Mouse (Mus musculus): ENCODE measurements around the gene Cldn13. TPM values are rescaled to one million over a fixed set of nuclear protein-coding genes. Genes with fewer than 3 reads are reported as not detected.

The Cldn13 gene
- polyA plus RNA-seq, 1 experiment from 2014 or later, result not detected

DNA sequence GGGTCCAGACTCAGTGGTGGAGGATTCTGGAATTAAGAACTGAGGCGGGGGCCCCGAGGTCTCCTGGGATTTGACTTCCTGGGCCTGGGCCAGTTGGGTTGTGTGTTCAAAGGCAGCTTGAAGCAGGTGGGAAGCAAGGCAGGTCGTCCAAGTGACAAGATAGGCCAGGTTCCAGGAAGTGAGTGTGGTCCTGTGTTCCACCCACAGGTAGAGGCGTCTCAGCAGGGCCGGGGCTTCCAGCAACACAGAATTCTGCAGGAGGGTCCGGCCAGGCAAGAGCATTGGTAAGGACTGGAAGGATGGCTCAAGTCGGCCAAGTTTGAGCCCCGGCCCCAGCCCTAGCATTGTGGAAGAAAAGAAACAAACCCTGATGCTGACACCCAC, 13.7 kb downstream of the Cldn13 start:
- DNase-seq (ENCODE audit: low read depth, low spot score), result no peak
- TF ChIP-seq CTCF (IDR thresholded peaks at IDR 0.05), result no peak
- peaks cover 11% of the 10 kb centered on the region for H3K27me3 ChIP-seq
- no peak for ATAC-seq
- POLR2A ChIA-PET, result no interaction called here
- CTCF ChIA-PET, result interaction anchor here (1.1 to 2.2 kb wide), 2 partner anchors 154 to 168 kb away, joined by 3 to 11 read pairs; partner anchors contain the start of gene Eln
- in situ Hi-C loops (cut with MboI; ENCODE audit: low pct_unique_long_range_greater_than_20kb), result loop anchor here (5.0 to 10.0 kb wide), 2 partner anchors 154 to 407 kb away; partner anchors contain the start of gene Eln

DNA sequence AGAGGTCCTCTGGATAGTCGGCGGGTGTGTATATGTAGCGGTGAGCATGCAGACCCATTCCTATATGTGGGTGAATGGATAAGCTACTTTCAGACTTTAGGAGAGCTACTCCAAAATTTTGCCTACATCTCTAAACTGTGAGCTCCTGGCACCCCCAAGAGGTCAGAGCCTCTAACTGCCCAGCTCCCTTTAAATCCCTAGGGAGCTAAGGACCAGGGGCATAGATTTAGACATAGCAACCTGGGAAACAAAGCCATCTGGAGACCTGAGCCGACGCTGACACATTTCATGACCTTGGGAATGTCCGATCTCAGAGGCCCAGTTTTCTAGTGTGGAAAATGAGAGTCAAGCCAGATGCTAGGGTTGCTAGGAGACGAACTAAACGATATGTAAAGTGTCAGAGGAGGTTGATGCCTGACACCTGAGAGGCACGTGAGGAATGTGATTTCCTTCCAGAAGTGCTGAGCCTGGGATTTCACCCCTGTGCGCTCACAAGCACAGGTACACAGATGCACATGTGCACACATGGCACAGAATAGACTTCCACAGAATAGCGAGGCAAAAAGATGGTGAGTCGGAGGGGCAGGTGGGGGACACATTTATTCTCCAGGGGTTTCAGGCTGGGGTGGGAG, 14.2 kb downstream of the Cldn13 start:
- H3K27me3 ChIP-seq, result peaks cover 11% of the 10 kb centered on the region
- no peak for ATAC-seq
- ChIA-PET POLR2A (no interaction called here), CTCF (interaction anchor here (1.1 to 2.2 kb wide), 2 partner anchors 154 to 167 kb away, joined by 3 to 11 read pairs; partner anchors contain the start of gene Eln)
- in situ Hi-C loops (cut with MboI; ENCODE audit: low pct_unique_long_range_greater_than_20kb), result loop anchor here (5.0 to 10.0 kb wide), 2 partner anchors 154 to 406 kb away; partner anchors contain the start of gene Eln
- peak; percentile 24 for DNase-seq (ENCODE audit: low read depth, low spot score)
- TF ChIP-seq CTCF (IDR thresholded peaks at IDR 0.05), result no peak

DNA sequence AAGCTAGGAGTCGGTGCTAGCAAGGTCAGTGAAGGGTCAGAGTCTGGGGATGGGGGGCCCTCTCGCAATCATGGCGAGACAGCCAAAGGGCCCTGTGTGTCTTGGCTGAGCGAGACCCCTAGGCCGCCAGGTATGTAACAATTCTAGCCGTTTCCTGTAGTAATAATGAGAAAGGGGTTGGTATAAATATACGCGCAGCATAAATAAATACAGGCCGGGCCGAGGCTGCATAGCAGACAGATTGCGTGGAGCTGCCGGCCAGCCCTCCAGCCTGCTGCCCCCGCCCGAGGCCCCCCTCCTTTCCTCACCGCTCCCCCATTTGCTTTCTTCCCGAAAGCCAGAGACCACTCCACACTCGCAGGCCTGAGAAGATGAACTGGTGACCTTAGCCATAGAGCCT, 17.7 kb downstream of the Cldn13 start:
- peaks cover 9% of the 10 kb centered on the region for H3K27me3 ChIP-seq
- ChIA-PET POLR2A (interaction anchor here (1.2 kb wide), 1 partner anchor 189 kb away, joined by 7 read pairs; no protein-coding TSS in a partner anchor), CTCF (interaction anchor here (1.2 kb wide), 1 partner anchor 10 kb away, joined by 4 read pairs; no protein-coding TSS in a partner anchor)
- in situ Hi-C loops (cut with MboI; ENCODE audit: low pct_unique_long_range_greater_than_20kb), result no loop called here
- no peak for DNase-seq (ENCODE audit: low read depth, low spot score)
- ATAC-seq, result no peak
- no peak for TF ChIP-seq CTCF (IDR thresholded peaks at IDR 0.05)

DNA sequence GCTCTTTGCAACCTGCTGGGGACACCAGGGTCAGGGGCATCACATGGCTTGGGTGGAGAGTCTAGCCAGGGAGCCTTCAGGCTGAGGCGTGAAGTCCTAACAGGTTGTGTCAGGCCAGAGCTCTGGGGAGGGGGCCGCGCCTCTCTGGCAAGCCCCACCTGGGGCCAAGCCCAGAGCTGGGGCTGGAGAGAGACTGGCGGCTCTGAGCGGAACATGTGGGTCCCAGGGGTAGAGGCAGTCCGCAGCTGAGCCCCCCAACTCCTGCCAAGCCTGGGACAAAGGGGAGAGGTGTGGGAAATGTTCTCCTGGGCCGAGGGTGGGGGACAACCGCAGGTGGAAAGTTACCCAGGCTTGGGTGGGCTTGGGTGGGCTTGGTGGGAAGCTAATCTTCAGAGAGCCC, 18.4 kb downstream of the Cldn13 start:
- no peak for DNase-seq (ENCODE audit: low read depth, low spot score)
- ATAC-seq, result no peak
- ChIA-PET CTCF (interaction anchor here (1.2 kb wide), 1 partner anchor 10 kb away, joined by 4 read pairs; no protein-coding TSS in a partner anchor), POLR2A (interaction anchor here (0.6 to 1.2 kb wide), 2 partner anchors 189 to 362 kb away, joined by 3 to 7 read pairs; no protein-coding TSS in a partner anchor)
- H3K27me3 ChIP-seq, result peaks cover 7% of the 10 kb centered on the region
- in situ Hi-C loops (cut with MboI; ENCODE audit: low pct_unique_long_range_greater_than_20kb), result no loop called here
- TF ChIP-seq CTCF (IDR thresholded peaks at IDR 0.05), result no peak

DNA sequence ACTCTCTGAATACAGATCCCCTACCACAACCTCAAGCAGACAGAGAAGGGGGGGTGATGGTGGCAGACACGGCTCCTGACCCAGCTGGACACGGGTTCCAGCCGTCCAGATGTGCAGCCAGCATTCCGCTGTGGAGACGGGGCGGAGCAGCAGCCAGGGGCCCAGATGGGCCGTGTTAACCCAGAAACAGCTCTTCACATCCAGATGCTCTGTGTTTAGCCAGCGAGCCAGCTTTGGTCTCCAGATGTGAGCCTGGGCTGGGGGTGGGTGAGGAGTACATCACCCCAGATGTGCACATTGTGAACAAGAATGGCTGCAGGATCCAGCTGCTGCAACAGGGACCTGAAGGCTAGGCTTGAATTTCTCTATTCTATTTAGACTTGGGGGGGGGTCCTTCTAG, 20.0 kb downstream of the Cldn13 start:
- DNase-seq (ENCODE audit: low read depth, low spot score) (no peak), ATAC-seq (no peak)
- no peak for TF ChIP-seq CTCF (IDR thresholded peaks at IDR 0.05)
- CTCF ChIA-PET, result interaction anchor here (1.6 kb wide), 1 partner anchor 12 kb away, joined by 8 read pairs; no protein-coding TSS in a partner anchor
- peaks cover 7% of the 10 kb centered on the region for H3K27me3 ChIP-seq
- POLR2A ChIA-PET, result interaction anchor here (0.6 kb wide), 1 partner anchor 18 kb away, joined by 3 read pairs; no protein-coding TSS in a partner anchor
- in situ Hi-C loops (cut with MboI; ENCODE audit: low pct_unique_long_range_greater_than_20kb), result no loop called here

DNA sequence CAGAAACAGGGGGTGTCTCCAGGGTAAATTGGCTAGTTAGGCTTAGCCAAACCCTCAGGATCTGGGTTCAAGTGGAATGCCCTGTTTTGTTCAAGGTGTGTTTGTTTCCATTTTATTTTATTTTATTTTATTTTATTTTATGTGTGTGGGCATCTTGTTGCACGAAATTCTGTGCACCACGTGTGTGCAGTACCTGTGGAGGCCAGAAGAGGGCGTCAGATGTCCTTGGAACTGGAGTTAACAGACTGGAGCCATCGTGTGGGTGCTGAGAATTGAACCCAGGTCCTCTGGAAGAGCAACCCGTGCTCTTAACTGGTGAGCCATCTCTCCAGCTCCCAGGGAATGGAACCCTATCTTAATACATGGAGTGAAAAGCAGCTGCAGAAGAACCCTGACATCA, 22.6 kb downstream of the Cldn13 start:
- DNase-seq (ENCODE audit: low read depth, low spot score) (no peak), ATAC-seq (no peak)
- H3K27me3 ChIP-seq, result peaks cover 3% of the 10 kb centered on the region
- in situ Hi-C loops (cut with MboI; ENCODE audit: low pct_unique_long_range_greater_than_20kb), result no loop called here
- TF ChIP-seq CTCF (IDR thresholded peaks at IDR 0.05), result no peak
- POLR2A ChIA-PET, result interaction anchor here (0.7 kb wide), 1 partner anchor 136 kb away, joined by 3 read pairs; no protein-coding TSS in a partner anchor
- CTCF ChIA-PET, result interaction anchor here (1.5 kb wide), 1 partner anchor 43 kb away, joined by 3 read pairs; no protein-coding TSS in a partner anchor

DNA sequence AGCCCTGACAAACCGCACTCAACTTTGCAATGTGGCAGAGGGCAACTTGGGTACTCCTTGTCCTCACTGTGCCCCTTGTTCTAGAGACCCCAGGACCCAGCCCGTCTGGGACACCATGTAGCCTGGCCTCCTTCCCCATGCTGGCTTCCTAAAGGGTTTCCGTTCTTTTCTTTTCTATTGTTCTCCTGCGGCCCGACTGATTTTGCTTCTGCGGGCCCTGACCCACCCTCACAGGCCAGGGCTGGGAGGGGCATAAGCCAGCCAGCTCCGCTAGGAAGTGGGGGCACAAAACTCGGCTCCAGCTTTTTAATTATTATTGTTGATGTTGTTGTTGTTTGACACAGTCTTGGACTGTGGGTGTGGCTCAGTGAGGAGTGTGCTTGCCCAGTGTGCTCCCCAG, 23.8 kb downstream of the Cldn13 start:
- in situ Hi-C loops (cut with MboI; ENCODE audit: low pct_unique_long_range_greater_than_20kb), result no loop called here
- no peak for TF ChIP-seq CTCF (IDR thresholded peaks at IDR 0.05)
- POLR2A ChIA-PET, result no interaction called here
- H3K27me3 ChIP-seq, result peaks cover 6% of the 10 kb centered on the region
- CTCF ChIA-PET, result interaction anchor here (1.5 kb wide), 1 partner anchor 42 kb away, joined by 3 read pairs; no protein-coding TSS in a partner anchor
- DNase-seq (ENCODE audit: low read depth, low spot score) (no peak), ATAC-seq (no peak)

DNA sequence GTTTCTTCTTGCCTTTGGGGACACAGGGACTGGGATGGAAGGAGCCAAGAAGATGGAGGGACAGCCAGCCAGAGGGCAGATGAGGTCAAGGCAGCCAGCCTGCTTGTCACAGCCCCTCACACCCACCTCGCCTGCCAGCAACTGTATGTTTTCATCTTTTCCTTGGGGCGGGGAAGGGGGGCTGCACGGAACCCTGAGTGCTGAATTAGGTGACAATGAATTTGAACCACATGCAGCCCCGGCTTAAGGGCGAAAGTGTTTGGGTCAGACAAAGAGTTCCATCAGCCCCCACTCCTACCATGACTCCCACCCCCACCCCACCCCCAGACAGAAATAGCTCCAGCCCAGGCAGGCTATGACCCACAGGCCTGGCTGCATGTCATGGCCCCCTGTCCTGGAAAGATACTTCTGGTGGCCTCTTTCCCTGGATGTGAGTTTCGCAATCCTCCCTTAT, 24.7 kb downstream of the Cldn13 start:
- TF ChIP-seq CTCF (IDR thresholded peaks at IDR 0.05), result no peak
- in situ Hi-C loops (cut with MboI; ENCODE audit: low pct_unique_long_range_greater_than_20kb), result no loop called here
- H3K27me3 ChIP-seq, result peaks cover 6% of the 10 kb centered on the region
- DNase-seq (ENCODE audit: low read depth, low spot score) (no peak), ATAC-seq (no peak)
- POLR2A ChIA-PET, result no interaction called here
- CTCF ChIA-PET, result no interaction called here

DNA sequence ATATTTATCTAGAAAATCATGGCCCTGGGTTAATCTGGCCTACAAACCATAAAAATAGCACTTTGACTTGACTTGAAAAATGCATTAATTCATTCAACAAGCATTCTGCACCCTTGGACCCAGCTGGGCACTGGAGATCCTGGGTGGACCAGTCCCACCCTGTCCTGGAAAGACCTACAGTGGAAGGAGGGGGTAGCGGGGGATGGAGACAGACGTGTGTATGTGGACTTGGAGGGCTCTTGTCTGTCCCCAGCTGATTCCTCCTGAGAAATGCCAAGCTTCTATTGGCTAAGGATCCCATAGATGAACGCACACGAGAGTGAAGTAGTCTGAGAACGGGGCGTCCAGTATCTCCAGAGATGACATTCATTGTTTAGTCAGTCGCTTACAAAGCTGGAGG, 26.8 kb downstream of the Cldn13 start:
- ChIA-PET CTCF (interaction anchor here (0.7 kb wide), 1 partner anchor 19 kb away, joined by 3 read pairs; no protein-coding TSS in a partner anchor), POLR2A (no interaction called here)
- TF ChIP-seq CTCF (IDR thresholded peaks at IDR 0.05), result no peak
- in situ Hi-C loops (cut with MboI; ENCODE audit: low pct_unique_long_range_greater_than_20kb), result no loop called here
- H3K27me3 ChIP-seq, result peaks cover 6% of the 10 kb centered on the region
- DNase-seq (ENCODE audit: low read depth, low spot score), result no peak
- no peak for ATAC-seq

DNA sequence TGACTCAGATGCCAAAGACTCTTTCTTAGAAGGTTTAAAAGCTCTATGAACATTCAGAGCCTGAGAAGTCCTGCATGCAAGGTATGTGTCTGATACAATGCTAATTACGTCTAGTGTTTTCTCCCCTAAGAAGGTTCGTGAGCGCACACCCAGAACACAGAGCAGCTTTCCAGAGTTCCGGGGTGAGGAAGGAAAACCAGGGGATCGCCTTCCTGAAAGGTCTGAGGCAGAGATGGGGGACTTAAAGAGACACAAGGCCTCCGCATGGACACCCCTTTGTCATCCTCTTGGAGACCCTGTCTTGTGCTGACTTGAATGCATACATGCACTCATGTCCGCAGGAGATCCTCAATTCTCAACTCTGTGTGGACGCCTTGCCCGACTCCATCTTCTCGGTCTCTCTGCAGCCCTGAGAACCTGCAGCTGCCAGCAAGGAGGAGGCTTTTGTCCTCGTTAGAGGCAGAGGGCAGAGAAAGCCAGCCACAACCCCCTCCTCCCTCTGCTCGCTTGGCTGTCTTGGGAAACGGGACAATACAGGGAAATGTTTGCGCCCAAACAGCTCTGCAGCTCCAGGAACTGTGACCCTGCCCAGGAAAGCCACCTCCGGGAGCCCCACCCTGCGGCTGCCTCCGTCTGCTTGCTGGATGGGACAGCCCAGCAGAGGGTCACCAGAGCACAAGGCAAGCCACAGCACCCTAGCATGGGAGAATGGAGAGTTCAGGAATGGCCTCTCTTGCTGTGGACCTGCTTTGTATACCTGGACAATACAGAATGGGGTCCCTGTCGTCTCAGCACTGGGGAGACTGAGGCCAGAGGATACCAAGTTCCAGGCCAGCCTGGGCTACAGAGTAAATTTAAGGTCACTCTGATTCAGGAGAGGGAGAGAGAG, 27.6 kb downstream of the Cldn13 start:
- ChIA-PET CTCF (interaction anchor here (0.7 kb wide), 1 partner anchor 19 kb away, joined by 3 read pairs; no protein-coding TSS in a partner anchor), POLR2A (interaction anchor here (0.7 kb wide), 1 partner anchor 120 kb away, joined by 3 read pairs; no protein-coding TSS in a partner anchor)
- DNase-seq (ENCODE audit: low read depth, low spot score), result no peak
- TF ChIP-seq CTCF (IDR thresholded peaks at IDR 0.05), result no peak
- in situ Hi-C loops (cut with MboI; ENCODE audit: low pct_unique_long_range_greater_than_20kb), result no loop called here
- no peak for ATAC-seq
- peaks cover 6% of the 10 kb centered on the region for H3K27me3 ChIP-seq
